Mouse (Mus musculus): ENCODE measurements at regions not wholly inside any gene's neighbourhood (a gene's known extent, or its start where the extent isn't known, plus 50 kb on each side); places are given as distances from the start of the nearest gene placed in this dataset.
A peak's percentile ranks its signal among the peaks of the same experiment; 100 is the strongest.

- peak; percentile 28 for DNase-seq (ENCODE audit: low spot score)
- WGBS, result 51% methylated on average over 4 of the region's 4 CpGs
These were observed 571.6 kb upstream of the Adamts5 start for GRCm38 (mm10) chr16:86473059-86473740.

DNA sequence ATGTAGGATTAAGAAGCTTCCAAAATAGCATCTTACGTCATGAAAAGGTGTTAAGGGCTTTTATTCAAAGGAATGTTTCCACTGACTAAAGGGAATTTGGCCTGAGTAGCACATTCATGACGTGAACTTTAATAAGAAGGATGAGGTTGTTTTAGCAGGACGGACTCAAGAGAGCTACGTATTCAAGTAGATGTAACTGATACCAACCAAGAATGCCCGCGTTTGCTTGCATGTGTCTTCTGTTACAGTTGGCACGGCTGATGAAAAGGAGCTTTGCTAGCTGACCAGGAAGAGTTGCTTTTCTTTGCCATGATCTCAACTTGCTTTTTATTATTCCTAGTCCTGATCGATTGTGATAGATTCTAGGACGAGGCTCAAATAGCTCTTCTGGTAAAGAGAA lies 559.4 kb upstream of the Adamts5 start:
- no peaks in the 10 kb centered on the region for H3K27me3 ChIP-seq (ENCODE audit: control insufficient read depth, insufficient read depth, low read length)
- H3K9ac ChIP-seq (ENCODE audit: low read depth, low read length, severe bottlenecking), result no peak overlapping the region
- no peak overlapping the region for H3K27ac ChIP-seq (replicated peaks; ENCODE audit: low read depth, low read length)
- H3K4me3 ChIP-seq (replicated peaks; ENCODE audit: low read length), result no peak overlapping the region
- ATAC-seq (ENCODE audit: low FRiP score, low read depth) (0 out of 2 replicates have a peak, but pooled peaks have one; percentile 15), DNase-seq (ENCODE audit: low spot score) (no peak)
- WGBS, result 61% methylated on average over 9 of the region's 9 CpGs
- peaks cover 17% of the 10 kb centered on the region for H3K4me1 ChIP-seq (ENCODE audit: control insufficient read depth, insufficient read depth, low read length)
- TF ChIP-seq POLR2A (IDR thresholded peaks at IDR 0.05; ENCODE audit: borderline replicate concordance, extremely low read depth, insufficient read depth, insufficient read length), result no peak
- H3K9me3 ChIP-seq (ENCODE audit: control insufficient read depth, low read length), result no peaks in the 10 kb centered on the region
- no peak overlapping the region for H3K4me2 ChIP-seq (replicated peaks; ENCODE audit: low read depth, low read length, severe bottlenecking)
- H3K36me3 ChIP-seq (ENCODE audit: control insufficient read depth, insufficient read depth, low read length), result no peaks in the 10 kb centered on the region

More at GRCm38 (mm10) chr16:86473059-86473740, 571.6 kb upstream of the Adamts5 start:
- H3K4me2 ChIP-seq (replicated peaks; ENCODE audit: low read depth, low read length, severe bottlenecking), result no peak overlapping the region
- H3K27me3 ChIP-seq (ENCODE audit: control insufficient read depth, insufficient read depth, low read length), result no peaks in the 10 kb centered on the region
- no peak for TF ChIP-seq POLR2A (IDR thresholded peaks at IDR 0.05; ENCODE audit: borderline replicate concordance, extremely low read depth, insufficient read depth, insufficient read length)
- no peak for ATAC-seq (ENCODE audit: low FRiP score, low read depth)
- no peaks in the 10 kb centered on the region for H3K9me3 ChIP-seq (ENCODE audit: control insufficient read depth, low read length)
- H3K4me1 ChIP-seq (ENCODE audit: control insufficient read depth, insufficient read depth, low read length), result no peaks in the 10 kb centered on the region
- H3K4me3 ChIP-seq (replicated peaks; ENCODE audit: low read length), result no peak overlapping the region
- H3K27ac ChIP-seq (replicated peaks; ENCODE audit: low read depth, low read length), result no peak overlapping the region
- H3K36me3 ChIP-seq (ENCODE audit: control insufficient read depth, insufficient read depth, low read length), result no peaks in the 10 kb centered on the region
- no peak overlapping the region for H3K9ac ChIP-seq (ENCODE audit: low read depth, low read length, severe bottlenecking)

GRCm38 (mm10) chr16:86456649-86457048 lies 555.0 kb upstream of the Adamts5 start:
- H3K9me3 ChIP-seq (ENCODE audit: control insufficient read depth, low read length), result no peaks in the 10 kb centered on the region
- H3K4me2 ChIP-seq (replicated peaks; ENCODE audit: low read depth, low read length, severe bottlenecking), result no peak overlapping the region
- TF ChIP-seq POLR2A (IDR thresholded peaks at IDR 0.05; ENCODE audit: borderline replicate concordance, extremely low read depth, insufficient read depth, insufficient read length), result no peak
- ATAC-seq (ENCODE audit: low FRiP score, low read depth) (no peak), DNase-seq (ENCODE audit: low spot score) (no peak)
- no peaks in the 10 kb centered on the region for H3K36me3 ChIP-seq (ENCODE audit: control insufficient read depth, insufficient read depth, low read length)
- WGBS, result 82% methylated on average over 3 of the region's 3 CpGs
- H3K4me1 ChIP-seq (ENCODE audit: control insufficient read depth, insufficient read depth, low read length), result peaks cover 8% of the 10 kb centered on the region
- H3K27ac ChIP-seq (replicated peaks; ENCODE audit: low read depth, low read length), result no peak overlapping the region
- no peaks in the 10 kb centered on the region for H3K27me3 ChIP-seq (ENCODE audit: control insufficient read depth, insufficient read depth, low read length)
- no peak overlapping the region for H3K9ac ChIP-seq (ENCODE audit: low read depth, low read length, severe bottlenecking)
- H3K4me3 ChIP-seq (replicated peaks; ENCODE audit: low read length), result no peak overlapping the region

GRCm38 (mm10) chr16:86454810-86455209 lies 553.2 kb upstream of the Adamts5 start:
- Histone ChIP-seq H3K4me3 (replicated peaks; ENCODE audit: low read length) (no peak overlapping the region), H3K27me3 (ENCODE audit: control insufficient read depth, insufficient read depth, low read length) (no peaks in the 10 kb centered on the region), H3K4me2 (replicated peaks; ENCODE audit: low read depth, low read length, severe bottlenecking) (no peak overlapping the region), H3K9me3 (ENCODE audit: control insufficient read depth, low read length) (no peaks in the 10 kb centered on the region), H3K4me1 (ENCODE audit: control insufficient read depth, insufficient read depth, low read length) (no peaks in the 10 kb centered on the region), H3K9ac (ENCODE audit: low read depth, low read length, severe bottlenecking) (no peak overlapping the region), H3K27ac (replicated peaks; ENCODE audit: low read depth, low read length) (no peak overlapping the region), H3K36me3 (ENCODE audit: control insufficient read depth, insufficient read depth, low read length) (no peaks in the 10 kb centered on the region)
- 62% methylated on average over 3 of the region's 3 CpGs for WGBS
- no peak for TF ChIP-seq POLR2A (IDR thresholded peaks at IDR 0.05; ENCODE audit: borderline replicate concordance, extremely low read depth, insufficient read depth, insufficient read length)
- no peak for ATAC-seq (ENCODE audit: low FRiP score, low read depth)
- DNase-seq (ENCODE audit: low spot score), result no peak

GRCm38 (mm10) chr16:86454031-86454430 lies 552.4 kb upstream of the Adamts5 start:
- no peak for DNase-seq (ENCODE audit: low spot score)
- H3K36me3 ChIP-seq (ENCODE audit: control insufficient read depth, insufficient read depth, low read length), result no peaks in the 10 kb centered on the region
- no peaks in the 10 kb centered on the region for H3K4me1 ChIP-seq (ENCODE audit: control insufficient read depth, insufficient read depth, low read length)
- ATAC-seq (ENCODE audit: low FRiP score, low read depth), result no peak
- no peaks in the 10 kb centered on the region for H3K27me3 ChIP-seq (ENCODE audit: control insufficient read depth, insufficient read depth, low read length)
- no peak overlapping the region for H3K27ac ChIP-seq (replicated peaks; ENCODE audit: low read depth, low read length)
- no peaks in the 10 kb centered on the region for H3K9me3 ChIP-seq (ENCODE audit: control insufficient read depth, low read length)
- H3K4me2 ChIP-seq (replicated peaks; ENCODE audit: low read depth, low read length, severe bottlenecking), result no peak overlapping the region
- H3K9ac ChIP-seq (ENCODE audit: low read depth, low read length, severe bottlenecking), result no peak overlapping the region
- no peak overlapping the region for H3K4me3 ChIP-seq (replicated peaks; ENCODE audit: low read length)
- TF ChIP-seq POLR2A (IDR thresholded peaks at IDR 0.05; ENCODE audit: borderline replicate concordance, extremely low read depth, insufficient read depth, insufficient read length), result no peak

All from limb, embryonic 14.5 days (tissue).